Mouse (Mus musculus) heart, embryonic 12.5 days (tissue): ENCODE results near the gene 1700011L22Rik. TPM values are rescaled to one million over a fixed set of nuclear protein-coding genes. Genes with fewer than 3 reads are reported as not detected.

Experiments
- ATAC-seq: fragments of 200-750 bp; cut with Nextera tagmentation; 2 replicates; pipeline ENCODE4 v1.8.0; 2017; ENCODE audit warnings: moderate TSS enrichment, moderate library complexity; ENCODE audit not compliant: insufficient number of reproducible peaks, low FRiP score
- H3K27ac ChIP-seq: fragments of 300-500 bp; sonication (generic); 2 replicates; pipeline ENCODE4 v1.5.1; 2016; ENCODE audit warnings: mild to moderate bottlenecking, moderate library complexity; ENCODE audit not compliant: poor library complexity, severe bottlenecking
- H3K27me3 ChIP-seq: fragments of 300-500 bp; sonication (generic); replicated peaks from 2 replicates; pipeline ENCODE4 v1.6.1; 2016; ENCODE audit warnings: mild to moderate bottlenecking, moderate library complexity
- H3K36me3 ChIP-seq: fragments of 300-500 bp; sonication (generic); 2 replicates; pipeline ENCODE4 v1.6.1; 2016; ENCODE audit warnings: mild to moderate bottlenecking, moderate library complexity
- H3K4me1 ChIP-seq: fragments of 300-500 bp; sonication (generic); replicated peaks from 2 replicates; pipeline ENCODE4 v1.6.1; 2016; ENCODE audit warnings: mild to moderate bottlenecking
- H3K4me2 ChIP-seq: fragments of 300-500 bp; sonication (generic); 2 replicates; pipeline ENCODE4 v1.6.1; 2016; ENCODE audit warnings: mild to moderate bottlenecking, moderate library complexity
- H3K4me3 ChIP-seq: fragments of 300-500 bp; sonication (generic); 2 replicates; pipeline ENCODE4 v1.5.1; 2016; ENCODE audit warnings: mild to moderate bottlenecking
- H3K9ac ChIP-seq: fragments of 300-500 bp; sonication (generic); 2 replicates; pipeline ENCODE4 v1.6.1; 2016; ENCODE audit warnings: mild to moderate bottlenecking, moderate library complexity
- H3K9me3 ChIP-seq: fragments of 300-500 bp; sonication (generic); replicated peaks from 2 replicates; pipeline ENCODE4 v1.6.1; 2016; ENCODE audit warnings: mild to moderate bottlenecking, moderate library complexity
- WGBS: fragments of 180-500 bp; shearing (Covaris S2); methylation state at CpG from one replicate; pipeline ENCODE4 v1.1.7; 2016; 5-methylcytosine and 5-hydroxymethylcytosine counted together
- polyA plus RNA-seq: library from polyadenylated mRNA; unstranded; fragments of >200 nt; fragmentation: Nextera tagmentation; extraction: Ambion mirVana; gene quantifications from 2 replicates; pipeline ENCODE4 v1.2.1, GENCODE M21; 2016

Gene 1700011L22Rik
- polyA plus RNA-seq, 1 experiment from 2014 or later = not detected

GRCm38 (mm10) chr8:79281376-79281890, 33.1 kb upstream of the 1700011L22Rik start:
- H3K4me1 ChIP-seq = peaks cover 11% of the 10 kb centered on the region
- H3K4me2 ChIP-seq = no peak overlapping the region
- no peak for ATAC-seq
- H3K36me3 ChIP-seq = peaks cover 25% of the 10 kb centered on the region
- no peaks in the 10 kb centered on the region for H3K9me3 ChIP-seq
- no peaks in the 10 kb centered on the region for H3K27me3 ChIP-seq
- no peak overlapping the region for H3K9ac ChIP-seq
- 87% methylated on average over 6 of the region's 6 CpGs for WGBS
- H3K4me3 ChIP-seq = no peak overlapping the region
- no peak overlapping the region for H3K27ac ChIP-seq

- H3K27ac ChIP-seq = no peak overlapping the region
- ATAC-seq = no peak
- 53% methylated on average over 8 of the region's 8 CpGs for WGBS
- no peak overlapping the region for H3K9ac ChIP-seq
- H3K4me3 ChIP-seq = no peak overlapping the region
- no peaks in the 10 kb centered on the region for H3K27me3 ChIP-seq
- H3K36me3 ChIP-seq = peaks cover 38% of the 10 kb centered on the region
- H3K9me3 ChIP-seq = no peaks in the 10 kb centered on the region
- peaks cover 23% of the 10 kb centered on the region for H3K4me1 ChIP-seq
- H3K4me2 ChIP-seq = no peak overlapping the region
These were observed 29.0 kb upstream of the 1700011L22Rik start for GRCm38 (mm10) chr8:79277264-79277870.

GRCm38 (mm10) chr8:79274940-79275339, 26.6 kb upstream of the 1700011L22Rik start:
- Histone ChIP-seq H3K4me1 (peaks cover 23% of the 10 kb centered on the region), H3K36me3 (peaks cover 42% of the 10 kb centered on the region), H3K27me3 (no peaks in the 10 kb centered on the region), H3K4me3 (no peak overlapping the region), H3K9me3 (no peaks in the 10 kb centered on the region), H3K4me2 (no peak overlapping the region), H3K27ac (no peak overlapping the region), H3K9ac (no peak overlapping the region)
- ATAC-seq = no peak
- 93% methylated on average over 10 of the region's 10 CpGs for WGBS

- Histone ChIP-seq H3K27ac (peak overlapping the region; percentile 48), H3K27me3 (no peaks in the 10 kb centered on the region), H3K9ac (no peak overlapping the region), H3K4me2 (no peak overlapping the region), H3K4me3 (no peak overlapping the region), H3K4me1 (peaks cover 23% of the 10 kb centered on the region), H3K36me3 (peaks cover 46% of the 10 kb centered on the region), H3K9me3 (no peaks in the 10 kb centered on the region)
- WGBS = 54% methylated on average over 6 of the region's 6 CpGs
- ATAC-seq = peak; percentile 36; the same call in 1 of the 2 replicates
These were observed 25.4 kb upstream of the 1700011L22Rik start for GRCm38 (mm10) chr8:79273776-79274175.

GRCm38 (mm10) chr8:79272676-79273075, 24.3 kb upstream of the 1700011L22Rik start:
- Histone ChIP-seq H3K4me3 (no peak overlapping the region), H3K4me1 (peaks cover 17% of the 10 kb centered on the region), H3K27ac (no peak overlapping the region), H3K36me3 (peaks cover 51% of the 10 kb centered on the region), H3K9ac (no peak overlapping the region), H3K9me3 (no peaks in the 10 kb centered on the region), H3K27me3 (no peaks in the 10 kb centered on the region), H3K4me2 (no peak overlapping the region)
- no peak for ATAC-seq
- 70% methylated on average over 4 of the region's 4 CpGs for WGBS

- no peak for ATAC-seq
- H3K27ac ChIP-seq = no peak overlapping the region
These were observed 20.6 kb upstream of the 1700011L22Rik start for GRCm38 (mm10) chr8:79268921-79269320.

GRCm38 (mm10) chr8:79261920-79262319, 13.6 kb upstream of the 1700011L22Rik start:
- no peaks in the 10 kb centered on the region for H3K4me1 ChIP-seq
- no peak for ATAC-seq
- H3K27ac ChIP-seq = no peak overlapping the region
- no peaks in the 10 kb centered on the region for H3K27me3 ChIP-seq
- no peak overlapping the region for H3K4me2 ChIP-seq
- peaks cover 3% of the 10 kb centered on the region for H3K9me3 ChIP-seq
- H3K36me3 ChIP-seq = no peaks in the 10 kb centered on the region
- no peak overlapping the region for H3K4me3 ChIP-seq
- WGBS = 76% methylated on average over 5 of the region's 5 CpGs
- H3K9ac ChIP-seq = no peak overlapping the region

More at GRCm38 (mm10) chr8:79268921-79269320, 20.6 kb upstream of the 1700011L22Rik start:
- H3K4me3 ChIP-seq = no peak overlapping the region
- no peak overlapping the region for H3K4me2 ChIP-seq
- H3K27me3 ChIP-seq = no peaks in the 10 kb centered on the region
- no peaks in the 10 kb centered on the region for H3K9me3 ChIP-seq
- 0 out of 2 replicates have a peak, but pooled peaks cover 5% of the 10 kb centered on the region for H3K4me1 ChIP-seq
- WGBS = 92% methylated on average over 7 of the region's 7 CpGs
- H3K9ac ChIP-seq = no peak overlapping the region
- peaks cover 48% of the 10 kb centered on the region for H3K36me3 ChIP-seq

- Histone ChIP-seq H3K4me3 (no peak overlapping the region), H3K9me3 (no peaks in the 10 kb centered on the region), H3K4me1 (0 out of 2 replicates have a peak, but pooled peaks cover under 1% of the 10 kb centered on the region), H3K27me3 (no peaks in the 10 kb centered on the region), H3K36me3 (no peaks in the 10 kb centered on the region), H3K27ac (no peak overlapping the region), H3K9ac (no peak overlapping the region), H3K4me2 (no peak overlapping the region)
- ATAC-seq = no peak
- WGBS = 66% methylated on average over 8 of the region's 8 CpGs
These were observed 7.8 kb upstream of the 1700011L22Rik start for GRCm38 (mm10) chr8:79256076-79256705.

- no peaks in the 10 kb centered on the region; the same call in 1 of the 2 replicates for H3K9me3 ChIP-seq
These were observed 5.4 kb upstream of the 1700011L22Rik start for GRCm38 (mm10) chr8:79253742-79254141.

GRCm38 (mm10) chr8:79243422-79243821, 4.9 kb downstream of the 1700011L22Rik start:
- no peak overlapping the region for H3K4me2 ChIP-seq
- 0 out of 2 replicates have a peak, but pooled peaks cover 4% of the 10 kb centered on the region for H3K9me3 ChIP-seq
- ATAC-seq = no peak
- no peaks in the 10 kb centered on the region for H3K36me3 ChIP-seq
- H3K27me3 ChIP-seq = no peaks in the 10 kb centered on the region
- 80% methylated on average over 2 of the region's 2 CpGs for WGBS
- peaks cover 30% of the 10 kb centered on the region for H3K4me1 ChIP-seq
- H3K27ac ChIP-seq = no peak overlapping the region
- no peak overlapping the region for H3K4me3 ChIP-seq
- no peak overlapping the region for H3K9ac ChIP-seq

More at GRCm38 (mm10) chr8:79253742-79254141, 5.4 kb upstream of the 1700011L22Rik start:
- Histone ChIP-seq H3K9ac (no peak overlapping the region), H3K4me1 (peaks cover 5% of the 10 kb centered on the region), H3K4me3 (no peak overlapping the region), H3K36me3 (no peaks in the 10 kb centered on the region), H3K4me2 (no peak overlapping the region), H3K27ac (no peak overlapping the region), H3K27me3 (no peaks in the 10 kb centered on the region)
- ATAC-seq = no peak
- WGBS = 88% methylated on average over 6 of the region's 6 CpGs

- no peak overlapping the region for H3K4me2 ChIP-seq
- H3K9ac ChIP-seq = no peak overlapping the region
- no peak for ATAC-seq
- H3K27ac ChIP-seq = no peak overlapping the region
- no peak overlapping the region for H3K4me3 ChIP-seq
- H3K4me1 ChIP-seq = peaks cover 6% of the 10 kb centered on the region; the same call in 1 of the 2 replicates
- H3K27me3 ChIP-seq = no peaks in the 10 kb centered on the region
- 0 out of 2 replicates have a peak, but pooled peaks cover 4% of the 10 kb centered on the region for H3K9me3 ChIP-seq
- 73% methylated on average over 7 of the region's 7 CpGs for WGBS
- no peaks in the 10 kb centered on the region for H3K36me3 ChIP-seq
These were observed 8.4 kb downstream of the 1700011L22Rik start for GRCm38 (mm10) chr8:79239996-79240395.
